Mouse (Mus musculus) B cell, adult 2 months (primary cell): Measurements from ENCODE around the gene Wwox.

Experiments
- DNase-seq, 2 experiments: peaks; one replicate each; pipeline ENCODE4 v3.0.0; 2022

The Wwox gene

DNA sequence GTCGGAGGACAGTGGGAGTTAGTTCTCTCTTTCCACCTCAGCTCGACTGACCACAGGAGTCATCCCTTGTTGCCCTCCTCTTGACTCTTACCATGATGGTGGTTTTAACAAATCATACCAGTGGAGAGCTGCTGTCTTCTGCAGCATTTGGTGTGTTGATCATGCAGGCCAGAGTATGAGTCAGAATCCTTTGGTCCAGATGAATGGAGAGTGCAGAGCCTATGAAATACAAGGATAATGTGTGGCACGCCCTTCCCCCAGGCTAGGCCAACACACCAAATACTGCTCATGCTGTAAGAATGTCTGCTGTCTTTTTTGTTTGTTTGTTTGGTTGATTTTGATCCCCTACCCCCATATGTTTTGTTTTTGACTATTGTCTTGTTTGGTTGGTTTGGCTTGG is 234.0 kb downstream of the Wwox start:
- no peak for DNase-seq

DNA sequence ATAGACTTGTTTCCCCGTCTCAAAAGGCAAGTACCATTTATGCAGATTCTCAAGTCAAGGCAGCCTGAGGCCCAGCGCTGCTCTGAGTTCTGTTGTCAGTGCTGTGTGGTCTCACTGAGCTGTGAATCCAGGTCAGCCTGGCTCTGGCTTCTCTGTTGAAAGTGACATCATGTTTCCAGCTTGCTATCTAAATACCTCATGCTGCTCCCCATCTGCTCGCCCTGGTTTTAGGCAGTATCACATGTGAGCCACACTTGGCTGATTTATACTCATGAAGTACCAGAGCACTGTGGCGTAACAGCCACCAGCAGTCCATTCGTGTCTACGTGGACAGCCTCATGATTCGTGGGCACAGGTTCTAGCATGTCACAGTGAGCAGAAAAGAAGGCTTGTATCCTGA is 235.7 kb downstream of the Wwox start:
- DNase-seq, result no peak

DNA sequence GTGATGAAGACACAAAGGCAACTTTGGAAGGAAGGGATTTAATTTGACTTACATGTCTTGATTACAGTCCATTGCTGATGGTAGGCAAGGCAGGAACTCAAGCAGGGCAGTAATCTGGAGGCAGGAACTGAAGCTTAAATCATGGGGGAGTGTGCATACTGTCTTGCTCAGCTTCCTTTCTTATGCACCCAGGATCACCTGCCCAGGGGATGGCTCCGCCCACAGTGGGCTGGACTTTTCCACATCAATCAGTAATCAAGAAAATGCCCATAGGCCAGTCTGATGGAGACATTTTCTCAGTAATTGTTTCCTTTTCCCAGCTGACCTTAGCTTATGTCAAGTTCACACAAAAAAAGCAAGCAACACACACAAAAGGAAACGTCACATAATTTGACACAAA is 237.5 kb downstream of the Wwox start:
- DNase-seq, result no peak

DNA sequence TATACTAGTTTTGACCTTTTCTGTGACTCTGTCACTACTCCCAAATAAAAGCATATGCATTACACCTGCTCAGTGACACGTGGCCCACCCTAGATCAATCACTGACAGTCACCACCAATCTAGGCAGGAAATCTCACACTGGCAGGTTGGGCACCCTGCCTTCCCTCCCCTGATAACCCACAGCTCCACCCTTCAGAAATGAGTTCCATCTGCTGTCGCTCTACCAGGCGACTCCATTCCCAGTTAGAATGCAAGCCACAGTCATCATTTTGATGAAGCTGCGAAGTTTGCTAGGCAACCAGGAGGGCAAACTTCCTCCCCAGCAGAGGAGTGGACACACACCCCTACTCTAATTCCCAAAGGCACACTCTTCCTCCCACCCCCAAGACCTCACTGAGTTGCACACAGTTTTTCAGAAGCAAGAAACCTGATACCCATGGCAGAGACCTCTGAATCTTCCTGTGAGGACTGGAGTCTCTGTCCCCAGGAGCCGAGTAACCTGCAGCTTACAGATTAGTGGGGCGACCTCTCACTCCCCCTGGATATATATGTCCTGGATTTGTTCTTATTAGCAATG is 238.2 kb downstream of the Wwox start:
- DNase-seq, result no peak

DNA sequence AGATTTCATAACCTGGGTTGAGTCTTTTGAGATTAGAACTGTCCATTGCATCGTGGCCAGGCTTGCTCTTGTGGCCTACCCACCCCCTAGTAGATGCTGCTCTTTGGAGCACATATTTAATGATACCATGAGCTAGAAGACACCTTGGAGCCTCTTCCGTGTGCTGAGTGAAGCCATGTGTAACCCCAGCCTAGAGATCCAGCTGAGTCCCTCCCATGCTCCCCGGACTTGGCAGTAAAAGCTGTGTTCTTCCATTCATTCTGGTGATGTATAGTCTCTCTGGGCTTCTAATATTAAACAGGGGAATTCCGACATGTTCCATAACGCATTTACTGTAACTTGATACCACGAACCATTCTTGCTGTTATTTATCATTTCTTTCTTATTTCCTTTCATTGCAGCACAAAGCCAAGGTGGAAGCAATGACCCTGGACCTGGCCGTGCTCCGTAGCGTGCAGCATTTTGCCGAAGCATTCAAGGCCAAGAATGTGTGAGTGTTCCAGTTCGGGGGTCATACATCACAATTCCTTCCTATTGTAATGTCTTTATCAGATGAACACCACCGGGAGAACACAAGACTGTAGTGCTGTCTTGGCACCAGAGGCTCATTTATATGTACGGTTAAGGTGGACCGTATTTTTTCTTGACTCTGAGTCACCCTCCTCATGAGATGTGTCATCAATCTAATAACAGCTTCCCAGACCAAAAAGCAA is 240.1 kb downstream of the Wwox start:
- DNase-seq, result no peak

DNA sequence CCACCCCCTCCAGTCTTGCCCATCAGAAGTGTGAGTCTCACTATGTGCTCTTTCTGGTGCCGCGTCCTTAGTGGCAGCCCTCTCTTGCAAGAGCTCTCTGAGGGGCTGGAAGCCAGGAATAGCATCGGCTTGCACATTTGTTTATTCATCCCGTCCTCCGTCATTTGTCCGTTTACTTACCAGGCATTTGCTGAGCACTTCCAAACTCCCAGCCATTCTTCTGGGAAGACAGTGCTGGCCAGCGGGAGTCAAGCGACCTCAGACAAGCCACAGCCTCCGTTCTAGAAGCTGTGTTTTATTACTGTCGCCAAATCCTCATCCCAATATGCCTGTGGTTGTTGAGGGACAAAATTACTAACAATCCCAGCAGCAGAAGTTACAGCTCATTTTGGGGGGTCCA is 241.7 kb downstream of the Wwox start:
- no peak for DNase-seq

DNA sequence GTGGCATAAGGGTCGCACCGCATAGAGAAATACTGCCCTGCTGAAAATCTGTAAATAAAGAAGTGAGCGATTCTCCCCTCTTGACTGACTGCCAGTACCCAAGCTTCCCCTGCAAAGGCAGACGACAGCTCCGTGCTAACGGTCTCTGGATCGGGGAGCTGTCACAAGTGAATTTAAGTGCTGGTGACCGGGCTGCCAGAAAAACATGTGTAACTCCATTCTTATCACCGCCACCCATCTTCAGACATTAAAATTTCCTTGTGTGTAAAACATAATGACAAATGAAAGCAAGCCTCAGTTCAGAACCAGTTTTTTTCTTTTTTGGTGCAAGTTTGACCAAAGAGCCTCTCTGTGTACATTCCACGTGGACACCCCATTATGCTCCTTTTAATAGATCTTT is 242.7 kb downstream of the Wwox start:
- DNase-seq, result no peak

DNA sequence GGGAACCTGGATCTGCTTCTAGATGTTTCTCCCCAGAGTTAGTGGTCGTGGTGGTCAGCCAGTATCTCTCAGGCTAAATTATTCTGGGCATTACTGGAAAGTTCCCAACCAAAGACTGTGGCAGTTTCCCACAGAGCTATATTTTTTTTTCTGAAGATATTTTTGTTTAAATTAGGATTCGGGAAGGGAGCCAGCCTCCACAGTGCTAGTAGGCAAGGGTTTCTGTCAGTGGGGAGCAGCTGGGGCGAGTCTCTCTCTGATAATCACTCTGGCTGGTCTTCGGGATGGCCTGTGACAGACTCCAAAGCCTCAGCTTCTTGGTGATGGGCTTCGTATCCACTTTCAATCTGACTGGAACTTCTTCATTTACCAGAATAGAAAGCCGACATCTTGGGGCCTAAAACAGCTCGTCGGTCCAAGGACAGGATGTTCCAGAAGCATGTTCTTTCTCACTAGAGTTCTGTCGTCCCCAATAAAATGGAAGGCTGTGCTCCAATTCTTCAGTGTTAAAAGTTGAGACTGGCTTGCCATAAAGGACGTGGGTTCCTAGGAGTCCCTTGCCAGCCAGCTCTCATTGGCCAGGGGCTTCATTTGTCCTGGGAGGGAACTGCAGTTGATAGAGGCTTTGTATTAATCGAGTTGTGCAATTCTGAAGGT is 244.7 kb downstream of the Wwox start:
- DNase-seq, result no peak

DNA sequence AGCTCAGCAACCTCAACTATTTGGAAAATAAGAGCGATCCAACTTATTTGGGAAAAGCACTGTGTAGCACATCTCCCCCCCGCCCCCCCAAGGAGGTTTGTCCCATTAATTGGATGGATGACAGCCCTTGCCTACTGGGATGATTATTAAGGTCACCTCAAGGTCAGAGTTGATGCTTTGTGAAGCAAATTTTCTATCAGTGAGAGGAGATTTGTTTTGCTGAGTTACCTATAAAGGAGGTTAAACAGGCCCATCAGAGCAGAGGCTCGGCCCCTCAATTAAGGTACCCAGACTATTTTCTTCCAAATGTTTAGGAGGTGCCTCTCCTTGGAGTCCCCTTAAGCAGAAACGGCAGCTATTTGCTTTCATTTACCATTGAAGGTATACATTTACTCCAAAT is 247.0 kb downstream of the Wwox start:
- no peak for DNase-seq

DNA sequence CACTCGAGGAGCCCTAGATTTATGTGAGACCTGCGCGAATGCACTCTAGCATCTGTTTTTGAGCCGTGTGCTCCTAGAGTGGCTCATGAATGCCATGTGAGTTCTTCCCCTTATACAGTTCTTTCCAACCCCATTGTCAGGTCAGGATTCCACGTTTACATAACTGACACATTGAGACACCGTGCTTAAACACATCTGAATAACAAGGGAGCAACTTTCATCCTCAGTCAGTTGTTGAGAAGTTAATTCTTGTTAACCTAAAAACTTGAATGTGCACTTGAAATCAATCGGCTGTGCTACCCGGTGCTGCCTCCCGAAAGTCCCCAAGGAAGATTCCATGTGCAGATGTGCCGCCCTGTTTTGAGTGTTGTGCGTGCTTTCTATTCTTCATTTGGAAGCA is 249.3 kb downstream of the Wwox start:
- no peak for DNase-seq

DNA sequence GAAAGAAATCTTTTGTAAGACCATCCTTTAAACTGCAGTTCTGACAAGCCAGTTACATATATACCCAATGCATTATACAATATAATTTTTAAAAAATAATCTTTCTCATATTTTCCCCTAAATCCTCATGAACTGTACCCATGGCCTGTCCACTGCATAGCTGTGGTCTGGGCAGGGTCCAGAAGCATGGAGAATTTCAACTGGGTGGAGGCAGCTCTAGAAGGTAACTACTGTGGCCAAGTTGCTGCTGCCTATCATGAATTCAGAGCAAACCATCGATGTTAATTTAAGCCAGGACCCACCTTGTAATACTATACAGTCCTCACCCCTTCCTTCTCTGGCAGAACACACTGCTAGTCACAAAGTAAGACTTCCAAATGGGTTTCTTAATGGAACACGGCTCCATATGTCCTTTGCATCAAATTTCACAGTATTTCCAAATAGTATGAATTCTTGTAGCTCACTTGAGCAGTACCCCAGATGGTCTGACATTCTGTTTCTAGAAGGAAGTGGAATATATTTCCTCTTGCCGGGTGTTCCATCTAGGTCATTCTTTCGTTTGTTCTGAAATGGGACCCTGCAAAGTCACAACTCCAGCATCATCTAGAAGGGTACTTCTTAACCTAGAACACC is 255.2 kb downstream of the Wwox start:
- no peak for DNase-seq

DNA sequence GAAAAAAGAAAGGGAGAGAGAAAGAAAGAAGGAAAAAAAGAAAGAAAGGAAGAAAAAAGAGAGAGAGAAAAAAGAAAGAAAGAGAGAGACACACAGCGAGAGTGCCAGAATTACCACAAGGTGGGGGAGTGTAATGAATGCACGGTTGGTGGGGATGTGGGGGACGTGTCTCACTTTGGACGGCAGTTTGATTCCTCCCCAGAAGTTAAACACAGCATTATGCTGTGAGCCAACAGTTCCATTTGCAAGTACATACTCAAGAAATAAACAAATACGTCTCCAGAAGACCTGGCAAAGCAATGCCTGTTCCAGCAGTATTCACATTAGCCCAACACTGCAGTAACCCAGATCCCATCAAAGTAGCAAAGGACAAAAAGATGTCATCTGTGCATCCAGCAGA is 264.1 kb downstream of the Wwox start:
- DNase-seq, result no peak

DNA sequence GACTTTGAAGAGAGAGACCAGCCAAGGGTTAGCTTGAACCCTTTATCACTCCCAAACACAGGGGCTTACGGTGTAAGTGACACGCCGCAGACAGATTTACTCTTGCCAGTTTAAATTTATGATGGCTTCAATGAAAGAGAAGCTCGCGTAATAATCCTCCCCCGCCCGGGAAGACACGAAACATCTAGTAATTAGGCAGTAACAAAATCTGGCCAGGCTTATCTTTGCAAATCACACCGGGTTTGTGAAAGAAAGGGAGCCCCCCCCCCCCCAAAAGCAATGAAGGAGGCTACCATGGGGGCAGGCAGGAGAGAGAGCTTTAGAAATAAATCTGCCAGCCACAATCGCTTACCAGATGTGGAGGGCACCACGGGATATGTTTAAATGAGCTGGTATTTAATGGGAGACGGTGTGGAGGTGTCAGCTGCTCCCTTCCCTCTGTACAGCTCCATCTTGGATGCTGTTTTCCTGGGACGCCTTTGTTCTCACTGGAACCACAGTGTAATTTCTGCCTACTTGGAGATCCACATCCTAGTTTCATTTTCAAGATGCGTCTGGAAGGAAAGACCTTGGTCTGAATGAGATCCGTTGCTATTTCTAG is 268.2 kb downstream of the Wwox start:
- DNase-seq, result no peak

DNA sequence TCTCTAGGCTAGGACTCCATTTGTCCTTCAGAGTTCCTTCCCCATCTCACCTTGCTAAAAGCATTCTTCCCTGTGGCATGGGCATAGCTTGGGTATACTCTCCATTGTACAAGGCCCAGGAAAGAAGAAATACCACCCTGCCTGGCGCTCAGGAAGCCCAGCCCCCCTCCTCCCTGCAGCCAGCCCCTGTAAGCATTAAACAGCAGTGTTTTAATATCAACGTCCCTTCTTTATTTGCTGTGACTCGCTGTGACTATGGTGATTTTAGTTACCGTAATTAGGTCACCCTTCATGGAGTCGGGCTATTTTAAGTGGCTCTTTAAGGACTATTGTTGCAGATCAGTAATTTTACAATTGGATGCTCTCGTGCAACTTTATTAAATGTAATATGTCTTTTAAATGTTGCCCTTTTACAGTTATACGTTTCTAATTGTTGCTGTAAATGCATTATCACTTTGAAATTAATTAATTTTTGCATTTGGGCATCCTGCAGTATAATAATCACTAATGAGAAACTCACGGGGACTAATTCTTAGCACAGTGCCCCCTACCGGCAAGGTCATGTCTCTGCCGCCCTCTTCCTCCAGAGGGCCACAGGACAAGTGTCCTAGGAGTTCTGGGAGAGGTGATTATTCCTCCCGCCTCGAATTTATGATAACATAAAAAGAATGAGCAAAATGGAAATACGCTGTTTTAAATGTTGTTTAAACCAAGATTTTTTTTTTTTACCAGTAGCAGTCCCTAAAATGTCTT is 276.0 kb downstream of the Wwox start:
- peak; percentile 24 to 48 for DNase-seq

DNA sequence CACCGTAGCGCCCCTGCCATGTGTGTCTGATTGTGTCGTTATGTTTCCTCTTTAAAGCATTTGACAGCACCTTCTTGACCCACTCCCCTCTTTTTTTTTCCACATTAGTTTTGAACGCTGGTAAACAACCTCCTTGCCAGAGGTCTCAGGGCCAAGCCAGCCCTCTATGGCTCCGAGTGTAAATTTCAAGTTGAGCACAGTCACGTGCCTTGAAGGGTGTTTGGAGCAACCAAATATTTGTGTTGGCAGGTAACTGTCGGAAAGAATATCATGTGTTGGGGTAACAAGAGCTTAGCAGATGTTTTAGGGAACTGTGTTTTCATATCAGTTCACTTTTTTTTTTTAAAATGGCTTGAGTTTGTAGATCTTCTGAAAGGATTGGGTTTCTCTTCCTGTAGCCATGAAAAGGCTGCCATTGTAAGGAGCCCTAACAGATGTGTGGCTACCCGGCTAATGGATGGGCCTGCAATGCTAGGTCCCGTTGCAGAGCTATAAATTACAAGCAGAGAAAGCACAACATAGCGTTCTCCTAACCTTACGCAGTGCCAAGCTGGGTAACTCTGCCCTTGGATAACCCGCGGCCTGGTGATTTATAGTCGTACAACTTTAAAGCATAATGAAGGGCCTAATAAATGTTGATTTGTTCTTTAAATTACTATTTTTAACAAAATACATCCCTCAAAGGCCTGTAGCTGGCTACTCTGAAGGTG is 277.2 kb downstream of the Wwox start:
- DNase-seq, result no peak

DNA sequence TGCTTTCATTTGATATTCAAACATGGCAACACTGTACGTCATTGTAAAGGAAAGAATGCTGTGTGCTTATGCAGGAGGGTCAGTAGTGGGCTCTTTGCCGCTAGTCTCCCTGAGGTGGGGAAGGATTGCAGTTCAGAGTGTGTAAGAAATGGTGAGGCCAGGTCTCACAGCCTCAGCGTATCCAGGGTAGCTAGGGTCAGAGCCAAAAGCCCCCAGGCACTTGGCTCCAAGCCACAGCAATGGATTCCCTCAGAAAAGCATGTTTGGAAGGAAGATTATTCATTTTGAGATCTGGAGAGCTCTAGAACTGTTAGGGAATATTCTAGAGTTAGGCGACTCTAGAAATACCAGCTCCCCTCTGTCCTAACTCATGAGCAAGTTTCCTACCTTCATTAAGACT is 279.4 kb downstream of the Wwox start:
- DNase-seq, result no peak

DNA sequence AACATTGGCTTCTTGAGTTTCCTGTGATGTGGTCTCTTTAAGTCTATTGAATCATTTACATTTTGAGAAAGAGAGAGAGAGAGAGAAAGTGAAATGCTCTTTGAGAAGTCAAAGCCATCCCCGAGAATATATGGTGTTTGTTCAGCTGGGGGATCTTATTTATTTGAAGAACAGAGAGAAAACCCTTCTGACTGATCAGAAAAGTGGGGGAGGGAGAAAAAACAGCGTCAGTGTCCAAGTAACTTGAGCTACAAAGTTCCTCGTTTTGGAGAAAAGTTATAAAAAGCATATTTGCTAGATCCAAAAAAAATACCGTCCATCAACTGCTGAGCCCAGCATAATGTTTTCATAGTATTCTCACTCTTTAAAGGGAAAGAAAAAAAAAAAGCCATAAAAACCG is 283.2 kb downstream of the Wwox start:
- DNase-seq, result no peak

DNA sequence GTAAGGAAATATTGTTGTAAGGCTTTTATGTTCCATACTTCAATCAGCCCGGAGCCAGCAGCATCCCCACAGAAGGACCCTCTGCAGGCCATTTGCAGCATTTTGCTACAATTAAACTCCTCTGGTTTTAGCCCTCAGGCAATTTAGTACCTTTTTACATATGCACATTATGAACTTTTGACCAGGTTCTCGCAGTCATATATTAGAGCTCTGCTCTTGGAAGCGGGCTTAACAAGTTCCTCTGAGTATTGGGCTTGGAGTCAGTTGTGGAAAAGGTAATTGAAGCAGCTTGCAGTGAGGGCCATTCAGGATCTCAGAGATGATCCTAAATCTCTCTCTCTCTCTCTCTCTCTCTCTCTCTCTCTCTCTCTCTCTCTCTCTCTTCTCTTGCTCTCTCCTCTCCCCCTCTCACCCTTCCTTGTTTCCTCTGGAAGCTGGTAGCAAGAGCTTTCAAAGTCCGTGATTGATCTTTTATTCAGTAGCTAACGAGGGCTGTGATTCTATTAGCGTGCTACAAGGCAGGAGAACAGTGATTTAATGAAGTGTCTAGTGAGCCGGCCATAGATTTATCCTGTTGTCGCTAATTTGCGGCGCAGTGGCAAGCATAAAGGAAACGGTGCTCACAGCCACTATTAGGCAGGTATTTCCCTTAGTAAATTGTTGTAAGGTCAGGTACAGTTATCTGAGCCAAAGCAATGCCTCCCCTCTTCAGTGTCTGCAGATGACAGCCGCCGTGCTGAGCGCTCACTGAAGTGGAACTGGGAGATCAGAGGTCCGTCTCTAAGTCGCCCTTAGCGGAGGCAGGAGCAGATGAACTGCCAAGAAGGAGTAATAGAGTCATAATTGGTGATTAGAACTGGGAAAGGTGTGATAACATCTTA is 292.0 kb downstream of the Wwox start:
- no peak for DNase-seq

DNA sequence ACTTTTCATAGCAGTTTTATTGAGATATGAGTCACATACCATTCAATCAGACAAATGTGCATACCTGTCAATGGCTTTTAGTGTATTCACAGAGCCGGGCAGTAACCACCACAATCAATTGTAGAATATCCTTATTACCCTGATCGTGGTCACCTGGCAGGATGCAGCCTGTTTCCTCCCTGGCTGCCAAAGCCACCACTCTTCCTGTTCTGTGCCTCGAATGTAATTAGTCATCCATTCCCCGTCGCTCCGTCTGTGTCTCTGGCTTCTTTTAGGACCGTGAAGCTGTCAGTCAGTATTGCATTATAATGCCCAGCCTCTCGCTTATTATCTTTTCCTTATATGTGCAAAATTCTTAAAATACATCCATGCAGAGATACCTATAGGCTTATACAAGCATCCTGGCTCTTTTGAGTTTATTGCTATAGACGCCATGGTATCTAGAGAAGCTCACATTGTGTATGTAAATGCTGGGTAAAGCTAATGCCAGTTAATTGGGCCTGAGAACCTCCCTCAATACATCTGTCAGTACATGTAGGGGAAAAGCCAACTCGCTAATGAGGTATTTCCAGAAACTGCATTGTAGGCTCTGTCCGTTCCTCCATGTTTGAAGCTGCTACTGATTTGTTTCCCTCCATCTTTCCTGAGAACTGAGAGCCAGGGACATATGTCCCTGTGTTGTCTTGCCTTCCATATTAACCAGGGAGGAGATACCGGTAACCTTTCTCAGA is 303.9 kb downstream of the Wwox start:
- DNase-seq, result no peak

DNA sequence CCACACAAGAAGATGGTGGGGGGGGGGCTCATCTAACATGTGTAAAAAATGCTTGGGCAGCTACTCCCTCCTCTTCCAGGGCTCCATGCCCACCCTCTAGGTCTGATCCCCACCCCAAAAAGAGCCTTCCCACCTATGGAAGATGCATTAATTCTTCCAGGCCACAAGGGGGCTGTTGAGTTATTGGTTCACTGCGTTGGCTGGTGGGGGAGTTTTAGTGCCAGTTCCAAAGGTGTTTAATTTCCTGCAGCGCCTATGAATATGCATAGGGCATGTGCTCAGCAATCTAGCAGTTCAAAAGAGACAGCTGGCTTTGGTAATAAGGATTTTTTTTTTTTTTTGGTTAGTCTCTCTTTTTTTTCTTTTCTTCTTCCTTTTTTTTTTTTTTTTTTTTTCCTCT is 306.9 kb downstream of the Wwox start:
- no peak for DNase-seq
